Mouse (Mus musculus): ENCODE measurements around the gene Clybl. TPM values are rescaled to one million over a fixed set of nuclear protein-coding genes. Genes with fewer than 3 reads are reported as not detected.

The Clybl gene
- polyA plus RNA-seq, 1 experiment from 2014 or later: 76.8 TPM

DNA sequence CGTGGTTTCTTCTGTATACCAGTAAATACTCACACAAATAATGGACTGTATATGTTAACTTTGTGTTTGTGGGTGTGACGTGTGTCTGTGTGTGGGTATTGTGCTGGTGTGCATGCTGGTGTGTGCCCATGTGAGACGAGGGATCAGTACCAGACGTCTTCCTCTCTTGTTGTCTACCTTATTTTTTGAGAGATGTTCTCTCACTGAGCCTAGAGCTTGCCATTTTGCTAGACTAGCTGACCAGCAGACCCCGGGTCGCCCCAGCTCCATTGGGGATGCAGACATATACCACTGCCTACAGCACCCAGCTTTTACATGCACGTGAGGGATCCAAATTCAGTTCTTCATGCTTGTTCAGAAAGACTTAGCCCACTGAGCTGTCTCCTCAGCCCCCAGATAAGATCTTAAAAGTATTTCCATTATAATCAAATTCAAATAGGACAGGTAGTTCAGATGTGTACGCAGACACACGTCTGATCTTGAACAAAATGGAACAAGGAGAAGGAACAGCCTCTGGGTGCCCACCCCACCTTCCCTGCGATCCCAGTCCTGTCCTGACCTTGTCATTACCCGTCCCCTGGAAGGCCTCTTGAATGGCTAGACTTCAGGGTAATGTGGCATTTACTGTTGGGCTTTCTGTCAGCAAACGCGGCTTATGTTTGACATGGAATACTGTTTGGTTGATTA lies 208.3 kb downstream of the Clybl start:
- no peaks in the 10 kb centered on the region; the same call in 1 of the 2 replicates for H3K4me1 ChIP-seq (ENCODE audit: control insufficient read depth, insufficient read depth, low read length)
- H3K36me3 ChIP-seq (ENCODE audit: control insufficient read depth, insufficient read depth, low read length): no peaks in the 10 kb centered on the region
- no peak overlapping the region for H3K4me2 ChIP-seq
- no peak overlapping the region for H3K27ac ChIP-seq (ENCODE audit: low read depth, low read length)
- no peak overlapping the region for H3K4me3 ChIP-seq (ENCODE audit: low read depth, low read length)
- no peaks in the 10 kb centered on the region for H3K27me3 ChIP-seq (ENCODE audit: control insufficient read depth, insufficient read depth, low read length)
- no peaks in the 10 kb centered on the region for H3K9me3 ChIP-seq (replicated peaks; ENCODE audit: control insufficient read depth, low read length)
- 84% methylated on average over 13 of the region's 13 CpGs for WGBS (ENCODE audit: insufficient replicate concordance)
- H3K9ac ChIP-seq (ENCODE audit: low read depth, low read length): no peak overlapping the region
- ATAC-seq (replicated peaks; ENCODE audit: insufficient number of reproducible peaks, low FRiP score, low TSS enrichment): no peak

DNA sequence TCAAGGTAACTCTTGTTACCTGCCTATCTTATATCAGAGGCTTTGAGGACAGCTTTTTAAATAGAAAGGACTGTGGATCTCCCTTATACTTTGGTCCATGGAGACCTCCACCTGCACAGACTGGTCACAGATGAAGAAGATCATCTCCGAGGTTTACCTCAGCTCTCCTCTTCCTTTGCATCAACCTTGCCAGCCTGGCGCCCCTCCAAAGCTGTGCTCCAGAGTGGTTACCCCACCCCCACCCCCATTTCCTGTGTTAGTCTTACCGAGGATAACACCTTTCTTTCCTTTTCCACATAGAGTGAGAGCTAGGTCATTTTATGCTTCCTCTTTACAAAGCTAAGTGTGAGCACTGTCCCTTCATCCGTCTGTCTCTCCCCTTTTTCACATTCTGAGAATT lies 209.4 kb downstream of the Clybl start:
- no peaks in the 10 kb centered on the region; the same call in 1 of the 2 replicates for H3K4me1 ChIP-seq (ENCODE audit: control insufficient read depth, insufficient read depth, low read length)
- WGBS (ENCODE audit: insufficient replicate concordance): 35% methylated on average over 4 of the region's 4 CpGs
- no peak overlapping the region for H3K4me3 ChIP-seq (ENCODE audit: low read depth, low read length)
- H3K27ac ChIP-seq (ENCODE audit: low read depth, low read length): no peak overlapping the region
- H3K9ac ChIP-seq (ENCODE audit: low read depth, low read length): no peak overlapping the region
- no peak overlapping the region for H3K4me2 ChIP-seq
- H3K9me3 ChIP-seq (replicated peaks; ENCODE audit: control insufficient read depth, low read length): no peaks in the 10 kb centered on the region
- no peaks in the 10 kb centered on the region for H3K36me3 ChIP-seq (ENCODE audit: control insufficient read depth, insufficient read depth, low read length)
- no peak for ATAC-seq (replicated peaks; ENCODE audit: insufficient number of reproducible peaks, low FRiP score, low TSS enrichment)
- no peaks in the 10 kb centered on the region for H3K27me3 ChIP-seq (ENCODE audit: control insufficient read depth, insufficient read depth, low read length)

DNA sequence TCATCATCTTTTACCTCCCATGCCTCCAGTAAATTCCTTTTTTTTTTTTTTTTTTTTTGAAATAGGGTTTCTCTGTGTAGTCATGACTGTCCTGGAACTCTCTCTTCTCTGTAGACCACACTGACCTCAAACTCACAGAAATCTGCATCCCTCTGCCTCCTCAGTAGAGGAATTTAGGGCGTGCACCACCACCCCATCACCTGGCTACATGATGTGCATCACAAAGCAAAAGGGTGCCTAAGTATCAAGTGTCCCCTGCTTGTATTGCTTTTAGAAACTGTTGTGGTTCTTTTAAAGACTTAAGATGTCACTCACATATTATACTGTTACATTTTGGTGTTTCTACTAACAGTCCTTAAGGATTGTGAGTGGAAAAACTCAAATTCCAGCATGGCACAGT lies 211.6 kb downstream of the Clybl start:
- ATAC-seq (replicated peaks; ENCODE audit: insufficient number of reproducible peaks, low FRiP score, low TSS enrichment): no peak
- Histone ChIP-seq H3K4me1 (ENCODE audit: control insufficient read depth, insufficient read depth, low read length) (no peaks in the 10 kb centered on the region; the same call in 1 of the 2 replicates), H3K27me3 (ENCODE audit: control insufficient read depth, insufficient read depth, low read length) (no peaks in the 10 kb centered on the region), H3K4me3 (ENCODE audit: low read depth, low read length) (no peak overlapping the region), H3K9me3 (replicated peaks; ENCODE audit: control insufficient read depth, low read length) (no peaks in the 10 kb centered on the region; the same call in 1 of the 2 replicates), H3K36me3 (ENCODE audit: control insufficient read depth, insufficient read depth, low read length) (no peaks in the 10 kb centered on the region), H3K27ac (ENCODE audit: low read depth, low read length) (no peak overlapping the region), H3K4me2 (no peak overlapping the region), H3K9ac (ENCODE audit: low read depth, low read length) (no peak overlapping the region)
- WGBS (ENCODE audit: insufficient replicate concordance): 74% methylated on average over 1 of the region's 1 CpGs

DNA sequence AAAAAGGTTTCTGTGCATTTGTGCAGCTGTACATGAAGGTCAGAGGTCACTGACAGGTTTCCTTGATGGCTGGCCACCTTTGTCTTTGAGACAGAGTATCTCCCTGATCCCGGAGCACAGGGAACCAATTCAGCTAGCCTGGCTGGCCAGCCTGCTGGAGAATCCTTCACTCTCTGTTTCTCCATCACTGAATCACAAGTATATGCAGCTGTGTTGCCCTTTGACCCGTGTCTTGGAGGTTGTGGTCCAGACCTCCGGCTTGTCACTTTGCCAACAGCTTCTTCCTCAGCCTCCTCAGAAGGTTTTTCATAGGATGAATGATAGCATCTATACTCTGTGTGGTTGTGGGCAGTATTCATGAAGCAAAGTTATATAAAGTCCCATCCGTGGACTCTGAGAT lies 217.2 kb downstream of the Clybl start:
- 68% methylated on average over 4 of the region's 4 CpGs for WGBS (ENCODE audit: insufficient replicate concordance)
- H3K9ac ChIP-seq (ENCODE audit: low read depth, low read length): no peak overlapping the region
- H3K9me3 ChIP-seq (replicated peaks; ENCODE audit: control insufficient read depth, low read length): no peaks in the 10 kb centered on the region; the same call in 1 of the 2 replicates
- no peak for ATAC-seq (replicated peaks; ENCODE audit: insufficient number of reproducible peaks, low FRiP score, low TSS enrichment)
- H3K27ac ChIP-seq (ENCODE audit: low read depth, low read length): no peak overlapping the region
- no peak overlapping the region for H3K4me2 ChIP-seq
- H3K4me3 ChIP-seq (ENCODE audit: low read depth, low read length): no peak overlapping the region
- 0 out of 2 replicates have a peak, but pooled peaks cover under 1% of the 10 kb centered on the region for H3K27me3 ChIP-seq (ENCODE audit: control insufficient read depth, insufficient read depth, low read length)
- no peaks in the 10 kb centered on the region for H3K36me3 ChIP-seq (ENCODE audit: control insufficient read depth, insufficient read depth, low read length)
- no peaks in the 10 kb centered on the region for H3K4me1 ChIP-seq (ENCODE audit: control insufficient read depth, insufficient read depth, low read length)

DNA sequence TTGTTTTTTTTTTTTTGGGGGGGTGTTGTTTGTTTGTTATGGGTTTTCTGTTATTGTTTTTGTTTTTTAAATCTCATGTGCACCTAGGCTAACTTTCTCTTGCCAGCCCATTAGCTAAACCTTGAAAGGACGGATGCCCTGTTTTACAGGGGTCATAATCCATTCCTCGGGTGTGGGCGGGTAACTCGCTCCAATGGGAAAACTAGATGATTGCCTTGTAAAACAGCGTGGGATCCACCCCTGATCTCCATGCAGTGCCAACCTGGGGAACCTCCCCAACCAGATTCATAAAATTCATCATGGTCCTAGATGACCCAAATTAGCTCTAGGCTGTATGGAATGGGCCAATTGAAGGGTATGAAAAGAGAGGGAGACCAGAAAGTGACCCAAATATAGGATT lies 218.4 kb downstream of the Clybl start:
- Histone ChIP-seq H3K4me1 (ENCODE audit: control insufficient read depth, insufficient read depth, low read length) (no peaks in the 10 kb centered on the region), H3K4me3 (ENCODE audit: low read depth, low read length) (no peak overlapping the region), H3K27me3 (ENCODE audit: control insufficient read depth, insufficient read depth, low read length) (peaks cover 8% of the 10 kb centered on the region; the same call in 1 of the 2 replicates), H3K4me2 (no peak overlapping the region), H3K9ac (ENCODE audit: low read depth, low read length) (no peak overlapping the region), H3K9me3 (replicated peaks; ENCODE audit: control insufficient read depth, low read length) (no peaks in the 10 kb centered on the region; the same call in 1 of the 2 replicates), H3K27ac (ENCODE audit: low read depth, low read length) (no peak overlapping the region), H3K36me3 (ENCODE audit: control insufficient read depth, insufficient read depth, low read length) (no peaks in the 10 kb centered on the region)
- no peak for ATAC-seq (replicated peaks; ENCODE audit: insufficient number of reproducible peaks, low FRiP score, low TSS enrichment)
- 84% methylated on average over 5 of the region's 5 CpGs for WGBS (ENCODE audit: insufficient replicate concordance)

DNA sequence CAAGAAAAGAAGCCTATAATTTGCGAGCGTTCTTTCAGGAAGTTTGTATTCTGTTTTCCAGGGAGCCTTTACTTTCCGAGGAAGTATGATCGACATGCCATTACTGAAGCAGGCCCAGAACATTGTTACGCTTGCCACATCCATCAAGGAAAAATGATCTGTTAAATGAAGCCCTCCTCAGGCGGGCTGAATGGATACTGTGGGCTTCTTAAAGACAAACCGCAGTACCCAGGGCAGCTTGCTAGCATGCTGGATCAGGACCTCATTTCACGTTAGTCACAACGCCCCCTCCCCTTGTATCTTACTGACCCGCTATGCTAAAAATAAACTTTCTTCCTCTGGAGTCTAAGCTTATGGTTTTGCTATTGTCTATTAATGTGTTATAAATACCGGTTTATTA lies 220.4 kb downstream of the Clybl start:
- no peak for ATAC-seq (replicated peaks; ENCODE audit: insufficient number of reproducible peaks, low FRiP score, low TSS enrichment)
- Histone ChIP-seq H3K27me3 (ENCODE audit: control insufficient read depth, insufficient read depth, low read length) (peaks cover 24% of the 10 kb centered on the region), H3K4me1 (ENCODE audit: control insufficient read depth, insufficient read depth, low read length) (peaks cover 8% of the 10 kb centered on the region; the same call in 1 of the 2 replicates), H3K4me2 (no peak overlapping the region), H3K9ac (ENCODE audit: low read depth, low read length) (no peak overlapping the region), H3K36me3 (ENCODE audit: control insufficient read depth, insufficient read depth, low read length) (no peaks in the 10 kb centered on the region), H3K9me3 (replicated peaks; ENCODE audit: control insufficient read depth, low read length) (no peaks in the 10 kb centered on the region; the same call in 1 of the 2 replicates), H3K4me3 (ENCODE audit: low read depth, low read length) (no peak overlapping the region), H3K27ac (ENCODE audit: low read depth, low read length) (no peak overlapping the region)
- WGBS (ENCODE audit: insufficient replicate concordance): 70% methylated on average over 11 of the region's 11 CpGs

DNA sequence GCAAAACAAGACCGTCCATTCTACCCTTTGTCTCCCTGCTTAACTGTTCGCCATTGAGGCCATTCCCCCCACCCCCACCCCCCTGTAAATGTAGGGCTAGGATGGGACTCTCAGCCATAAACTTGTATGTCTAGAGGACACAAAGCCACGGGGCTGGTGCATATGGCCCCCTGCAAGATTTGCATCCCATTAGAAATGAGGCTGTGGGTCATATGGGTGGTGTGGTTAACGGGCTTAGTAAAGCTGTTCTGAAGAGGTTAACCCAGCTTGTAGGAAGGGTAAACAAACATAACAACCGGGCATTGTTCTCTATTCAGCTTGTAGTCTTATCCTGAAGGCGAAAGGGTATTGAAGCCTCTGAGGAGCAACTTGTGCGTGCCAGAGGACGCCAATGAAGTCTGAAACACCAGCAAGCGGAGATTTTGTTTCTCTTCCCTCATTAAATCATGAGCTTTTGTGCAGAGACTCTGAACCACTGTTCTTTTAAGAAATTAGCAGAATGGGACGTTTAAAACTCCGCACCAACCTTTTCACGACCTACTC lies 221.3 kb downstream of the Clybl start:
- H3K9ac ChIP-seq (ENCODE audit: low read depth, low read length): no peak overlapping the region
- no peaks in the 10 kb centered on the region for H3K36me3 ChIP-seq (ENCODE audit: control insufficient read depth, insufficient read depth, low read length)
- no peak overlapping the region for H3K4me2 ChIP-seq
- WGBS (ENCODE audit: insufficient replicate concordance): 63% methylated on average over 12 of the region's 12 CpGs
- peaks cover 32% of the 10 kb centered on the region for H3K27me3 ChIP-seq (ENCODE audit: control insufficient read depth, insufficient read depth, low read length)
- ATAC-seq (replicated peaks; ENCODE audit: insufficient number of reproducible peaks, low FRiP score, low TSS enrichment): no peak
- no peaks in the 10 kb centered on the region for H3K9me3 ChIP-seq (replicated peaks; ENCODE audit: control insufficient read depth, low read length)
- H3K4me3 ChIP-seq (ENCODE audit: low read depth, low read length): no peak overlapping the region
- no peak overlapping the region for H3K27ac ChIP-seq (ENCODE audit: low read depth, low read length)
- peaks cover 8% of the 10 kb centered on the region; the same call in 1 of the 2 replicates for H3K4me1 ChIP-seq (ENCODE audit: control insufficient read depth, insufficient read depth, low read length)

DNA sequence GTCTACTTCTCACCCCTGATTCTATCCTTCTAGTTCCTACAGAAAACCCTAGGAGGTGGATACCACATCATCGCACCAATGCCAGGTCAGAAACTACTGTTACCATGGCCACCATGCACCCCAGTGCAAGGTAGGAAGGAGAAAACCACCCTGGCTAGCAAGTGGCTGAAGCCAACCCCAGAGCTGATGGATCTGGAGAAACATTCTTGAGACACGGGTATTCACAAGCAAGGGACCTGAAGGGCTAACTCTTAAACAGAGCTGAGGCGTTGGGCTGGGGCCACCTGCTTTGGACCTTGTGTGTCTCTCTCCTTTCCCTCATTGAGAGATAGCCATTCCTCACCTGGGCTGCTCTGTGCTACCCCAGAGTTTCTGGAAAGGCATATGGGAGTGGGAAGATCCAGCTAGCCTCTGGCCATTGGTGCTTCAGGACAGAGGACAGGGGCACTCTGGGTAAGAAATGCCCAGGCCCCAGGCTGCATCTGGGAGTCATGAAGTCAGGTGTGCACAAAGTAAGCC lies 222.0 kb downstream of the Clybl start:
- ATAC-seq (replicated peaks; ENCODE audit: insufficient number of reproducible peaks, low FRiP score, low TSS enrichment): no peak
- H3K27me3 ChIP-seq (ENCODE audit: control insufficient read depth, insufficient read depth, low read length): peaks cover 39% of the 10 kb centered on the region
- H3K36me3 ChIP-seq (ENCODE audit: control insufficient read depth, insufficient read depth, low read length): no peaks in the 10 kb centered on the region
- H3K9ac ChIP-seq (ENCODE audit: low read depth, low read length): no peak overlapping the region
- H3K4me2 ChIP-seq: no peak overlapping the region
- H3K27ac ChIP-seq (ENCODE audit: low read depth, low read length): no peak overlapping the region
- no peak overlapping the region for H3K4me3 ChIP-seq (ENCODE audit: low read depth, low read length)
- H3K4me1 ChIP-seq (ENCODE audit: control insufficient read depth, insufficient read depth, low read length): peaks cover 8% of the 10 kb centered on the region; the same call in 1 of the 2 replicates
- no peaks in the 10 kb centered on the region for H3K9me3 ChIP-seq (replicated peaks; ENCODE audit: control insufficient read depth, low read length)
- 75% methylated on average over 3 of the region's 3 CpGs for WGBS (ENCODE audit: insufficient replicate concordance)
